Mouse (Mus musculus) forebrain, embryonic 16.5 days (tissue): ENCODE results near the gene Trim2. TPM values are rescaled to one million over a fixed set of nuclear protein-coding genes. Genes with fewer than 3 reads are reported as not detected.
A peak's percentile ranks its signal among the peaks of the same experiment; 100 is the strongest.

Source experiments
- ATAC-seq: fragments of 200-750 bp; cut with Nextera tagmentation; 2 replicates; pipeline ENCODE4 v1.8.0; 2017; ENCODE audit warnings: mild to moderate bottlenecking, moderate library complexity
- H3K27ac ChIP-seq: fragments of 300-500 bp; sonication (generic); 2 replicates; pipeline ENCODE4 v1.5.1; 2014; ENCODE audit warnings: low read length, control low read depth
- H3K27me3 ChIP-seq: fragments of 300-500 bp; sonication (generic); replicated peaks from 2 replicates; pipeline ENCODE4 v1.6.1; 2014; ENCODE audit warnings: low read length; ENCODE audit not compliant: control insufficient read depth, insufficient read depth
- H3K36me3 ChIP-seq: fragments of 300-500 bp; sonication (generic); 2 replicates; pipeline ENCODE4 v1.6.1; 2014; ENCODE audit not compliant: control insufficient read depth, insufficient read depth
- H3K4me1 ChIP-seq: fragments of 300-500 bp; sonication (generic); replicated peaks from 2 replicates; pipeline ENCODE4 v1.6.1; 2014; ENCODE audit warnings: low read length; ENCODE audit not compliant: control insufficient read depth, insufficient read depth
- H3K4me2 ChIP-seq: fragments of 300-500 bp; sonication (generic); 2 replicates; pipeline ENCODE4 v1.6.1; 2014; ENCODE audit warnings: mild to moderate bottlenecking, low read length, control low read depth
- H3K4me3 ChIP-seq: fragments of 300-500 bp; sonication (generic); replicated peaks from 2 replicates; pipeline ENCODE4 v1.5.1; 2014; ENCODE audit warnings: mild to moderate bottlenecking, low read length, control low read depth
- H3K9ac ChIP-seq: fragments of 300-500 bp; sonication (generic); replicated peaks from 2 replicates; pipeline ENCODE4 v1.6.1; 2014; ENCODE audit warnings: low read depth, low read length, control low read depth
- H3K9me3 ChIP-seq: fragments of 300-500 bp; sonication (generic); 2 replicates; pipeline ENCODE4 v1.6.1; 2016; ENCODE audit warnings: low read length; ENCODE audit not compliant: control insufficient read depth
- WGBS: fragments of 180-500 bp; shearing (Covaris S2); extraction: QIAGEN DNeasy Blood & Tissue Kit; methylation state at CpG from one replicate; pipeline ENCODE4 v1.1.7; 2014; 5-methylcytosine and 5-hydroxymethylcytosine counted together
- polyA plus RNA-seq: library from polyadenylated mRNA; unstranded; fragments of >200 nt; fragmentation: Nextera tagmentation; extraction: Ambion mirVana; gene quantifications from 2 replicates; pipeline ENCODE4 v1.2.1, GENCODE M21; 2015

Trim2 gene
- polyA plus RNA-seq, 1 experiment from 2014 or later, result 195 TPM

DNA sequence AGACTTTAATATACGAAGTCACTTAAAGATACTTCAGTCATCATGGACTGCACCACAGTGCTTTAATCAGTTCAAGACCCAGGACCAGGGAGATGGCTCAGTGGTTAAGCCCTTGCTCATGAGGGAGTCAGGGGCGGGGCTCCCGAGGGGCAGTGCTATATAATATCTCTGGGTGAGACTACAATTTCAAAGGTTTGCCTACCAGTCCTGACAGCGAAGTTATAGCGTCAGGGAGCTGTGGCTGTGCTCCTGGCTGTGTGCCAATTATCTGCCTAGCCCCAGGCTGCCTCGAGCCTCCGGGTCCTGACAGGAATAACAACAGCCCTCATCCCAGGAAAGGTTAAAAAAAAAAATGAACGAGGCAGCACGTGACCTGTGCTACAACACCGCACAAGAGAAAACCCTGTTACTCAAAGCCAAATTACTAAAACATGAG lies 24.7 kb downstream of the Trim2 start:
- Histone ChIP-seq H3K4me1 (peaks cover 41% of the 10 kb centered on the region), H3K4me2 (no peak overlapping the region), H3K4me3 (no peak overlapping the region), H3K9ac (no peak overlapping the region), H3K27ac (no peak overlapping the region), H3K9me3 (no peaks in the 10 kb centered on the region), H3K27me3 (no peaks in the 10 kb centered on the region), H3K36me3 (no peaks in the 10 kb centered on the region)
- WGBS, result 22% methylated on average over 10 of the region's 10 CpGs
- ATAC-seq, result peak; percentile 45

DNA sequence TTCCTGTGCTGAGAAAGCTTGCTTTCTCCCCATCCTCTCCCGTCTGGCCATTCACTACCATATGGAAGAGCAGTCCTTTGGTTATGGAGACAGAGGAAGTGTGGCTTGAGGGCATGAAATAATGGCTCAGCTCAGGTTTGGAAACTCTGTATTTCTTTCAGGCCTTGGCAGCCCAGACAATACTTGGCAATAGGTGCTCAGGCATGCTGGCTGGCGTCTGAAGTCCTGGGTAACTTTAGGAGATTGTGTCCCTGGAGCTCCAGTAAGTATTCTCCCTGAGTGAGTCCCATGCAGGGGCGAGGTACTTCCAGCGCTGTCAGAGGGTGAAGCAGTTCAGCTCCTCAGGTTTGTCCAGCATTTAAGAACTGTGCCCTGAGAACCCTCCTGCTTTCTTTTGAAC lies 27.9 kb downstream of the Trim2 start:
- H3K4me2 ChIP-seq, result no peak overlapping the region
- no peaks in the 10 kb centered on the region for H3K9me3 ChIP-seq
- H3K9ac ChIP-seq, result no peak overlapping the region
- H3K4me3 ChIP-seq, result no peak overlapping the region
- peaks cover 26% of the 10 kb centered on the region for H3K4me1 ChIP-seq
- ATAC-seq, result no peak
- H3K36me3 ChIP-seq, result no peaks in the 10 kb centered on the region
- 67% methylated on average over 4 of the region's 4 CpGs for WGBS
- no peaks in the 10 kb centered on the region for H3K27me3 ChIP-seq
- no peak overlapping the region for H3K27ac ChIP-seq

DNA sequence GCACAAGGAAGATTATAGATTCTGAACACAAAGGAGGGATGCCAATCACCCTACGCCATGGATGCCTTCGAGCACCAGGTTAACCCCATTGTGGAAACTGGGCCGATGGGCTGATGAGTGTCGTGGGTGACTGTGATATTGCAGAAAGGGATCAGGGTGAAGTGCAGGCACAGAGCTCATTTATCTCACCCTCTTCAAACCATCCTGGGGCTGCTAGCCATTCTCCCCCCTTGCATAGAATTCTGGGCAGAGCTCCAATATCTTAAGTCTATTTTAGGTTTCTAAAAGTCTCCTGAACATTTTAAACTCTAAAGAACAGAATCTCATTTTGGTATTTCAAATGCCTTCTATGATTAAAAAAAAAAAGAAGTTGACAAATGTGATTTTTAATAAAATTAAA lies 31.6 kb downstream of the Trim2 start:
- WGBS, result 67% methylated on average over 4 of the region's 4 CpGs
- Histone ChIP-seq H3K4me1 (peaks cover 20% of the 10 kb centered on the region), H3K4me3 (no peak overlapping the region), H3K9me3 (no peaks in the 10 kb centered on the region), H3K27ac (no peak overlapping the region), H3K4me2 (no peak overlapping the region), H3K36me3 (no peaks in the 10 kb centered on the region), H3K27me3 (no peaks in the 10 kb centered on the region), H3K9ac (no peak overlapping the region)
- ATAC-seq, result no peak

DNA sequence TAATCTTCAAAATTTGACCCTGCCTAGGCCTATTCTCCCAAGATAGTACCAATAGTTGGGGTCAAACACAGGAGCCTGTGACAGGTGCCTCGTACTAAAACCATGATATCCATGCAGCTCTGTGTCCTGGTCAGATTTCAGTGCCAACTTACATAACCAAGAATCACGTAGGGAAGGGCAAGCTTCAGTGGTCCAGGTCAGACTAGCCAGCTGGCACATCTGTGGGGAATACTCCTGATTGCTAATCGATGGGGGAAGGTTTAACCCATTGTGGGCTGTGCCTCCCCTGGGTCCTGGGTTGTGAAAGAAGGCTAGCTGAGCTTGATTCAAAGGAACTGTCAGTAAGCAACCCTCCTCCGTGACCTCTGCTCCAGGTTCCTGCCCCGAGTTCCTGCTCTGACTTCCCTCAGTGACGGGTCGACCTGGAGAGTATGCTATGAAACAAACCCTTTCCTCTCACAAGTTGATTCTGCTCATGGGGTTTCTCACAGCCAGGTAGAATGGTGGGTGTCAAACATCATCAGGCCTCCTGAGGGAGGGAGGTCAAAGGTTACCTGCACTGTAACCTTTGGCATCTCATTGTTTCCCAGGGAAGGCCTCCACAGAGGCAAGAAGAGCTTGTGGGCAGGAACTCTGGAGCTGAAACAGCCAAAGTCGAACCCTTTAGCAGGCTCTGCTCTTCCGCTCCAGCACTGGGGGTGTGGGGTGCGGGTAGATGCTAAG lies 34.2 kb downstream of the Trim2 start:
- Histone ChIP-seq H3K4me2 (no peak overlapping the region), H3K9me3 (no peaks in the 10 kb centered on the region), H3K4me1 (peaks cover 18% of the 10 kb centered on the region), H3K27ac (no peak overlapping the region), H3K27me3 (no peaks in the 10 kb centered on the region), H3K4me3 (no peak overlapping the region), H3K9ac (no peak overlapping the region), H3K36me3 (no peaks in the 10 kb centered on the region)
- WGBS, result 83% methylated on average over 10 of the region's 10 CpGs
- no peak for ATAC-seq

GRCm38 (mm10) chr3:84271794-84272193 lies 34.9 kb downstream of the Trim2 start:
- H3K4me3 ChIP-seq, result no peak overlapping the region
- no peak overlapping the region for H3K4me2 ChIP-seq
- no peaks in the 10 kb centered on the region for H3K9me3 ChIP-seq
- peaks cover 18% of the 10 kb centered on the region for H3K4me1 ChIP-seq
- 92% methylated on average over 10 of the region's 10 CpGs for WGBS
- H3K27me3 ChIP-seq, result no peaks in the 10 kb centered on the region
- no peak overlapping the region for H3K9ac ChIP-seq
- H3K36me3 ChIP-seq, result no peaks in the 10 kb centered on the region
- no peak overlapping the region for H3K27ac ChIP-seq
- no peak for ATAC-seq

GRCm38 (mm10) chr3:84271058-84271457 lies 35.6 kb downstream of the Trim2 start:
- 57% methylated on average over 6 of the region's 6 CpGs for WGBS
- ATAC-seq, result peak; percentile 39
- H3K4me3 ChIP-seq, result no peak overlapping the region
- H3K27me3 ChIP-seq, result no peaks in the 10 kb centered on the region
- no peak overlapping the region; the same call in 1 of the 2 replicates for H3K9ac ChIP-seq
- H3K4me2 ChIP-seq, result no peak overlapping the region
- peaks cover 18% of the 10 kb centered on the region for H3K4me1 ChIP-seq
- no peaks in the 10 kb centered on the region for H3K9me3 ChIP-seq
- H3K36me3 ChIP-seq, result no peaks in the 10 kb centered on the region
- no peak overlapping the region for H3K27ac ChIP-seq

DNA sequence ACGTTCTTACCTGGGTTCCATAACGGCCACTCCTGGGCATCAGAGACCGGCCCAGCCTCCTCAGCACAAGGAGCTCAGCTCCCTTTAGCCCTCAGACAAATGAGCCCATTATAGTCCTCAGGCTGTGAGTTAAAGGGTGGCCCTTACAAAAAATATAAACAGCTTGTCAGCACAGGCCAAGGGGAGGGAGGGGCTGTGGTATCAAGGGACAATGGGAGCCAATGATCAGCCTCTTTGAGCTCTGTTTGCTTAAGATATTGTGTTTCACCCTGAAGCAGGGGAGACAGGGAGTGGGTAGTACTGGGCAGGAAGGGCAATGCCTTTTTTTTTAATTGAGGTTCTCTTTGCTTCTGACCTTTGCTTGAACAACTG lies 36.1 kb downstream of the Trim2 start:
- ATAC-seq, result peak; percentile 64
- no peak overlapping the region for H3K4me3 ChIP-seq
- no peaks in the 10 kb centered on the region for H3K27me3 ChIP-seq
- 2% methylated on average over 3 of the region's 3 CpGs for WGBS
- no peaks in the 10 kb centered on the region for H3K36me3 ChIP-seq
- H3K9me3 ChIP-seq, result no peaks in the 10 kb centered on the region
- H3K27ac ChIP-seq, result no peak overlapping the region
- H3K9ac ChIP-seq, result peak overlapping the region; percentile 32; the same call in 1 of the 2 replicates
- H3K4me1 ChIP-seq, result peaks cover 18% of the 10 kb centered on the region
- H3K4me2 ChIP-seq, result peak overlapping the region; percentile 32

DNA sequence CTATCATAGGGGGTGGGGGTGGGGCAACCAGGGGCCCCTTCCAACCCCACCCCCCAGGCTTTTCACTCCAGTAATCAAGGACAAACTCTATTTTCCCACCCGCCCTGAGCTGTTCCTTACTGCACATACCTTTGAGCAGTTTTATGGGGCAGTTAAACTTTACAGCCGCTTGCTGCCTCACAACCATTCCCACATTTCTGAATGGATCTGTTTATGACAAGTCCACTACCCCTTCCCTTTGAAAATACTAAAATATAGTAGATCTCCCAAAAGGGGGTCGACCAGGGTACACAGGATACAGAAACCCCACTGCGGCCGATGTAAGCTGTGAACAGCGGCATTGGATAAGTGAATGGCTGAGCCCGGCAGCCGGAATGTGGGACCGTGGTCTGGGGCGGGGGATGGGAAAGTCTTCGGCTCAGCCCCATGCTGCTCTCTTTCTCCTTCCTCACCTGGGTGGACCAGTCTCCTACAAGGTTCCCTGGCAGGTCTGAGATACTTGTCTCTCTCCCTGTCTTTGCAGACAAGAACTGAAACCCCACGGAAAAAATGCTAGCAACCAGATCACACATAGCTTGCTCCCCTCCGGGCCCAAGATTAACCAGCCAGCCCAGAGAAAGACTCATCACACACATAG lies 36.6 kb downstream of the Trim2 start:
- Histone ChIP-seq H3K36me3 (no peaks in the 10 kb centered on the region), H3K4me1 (peaks cover 22% of the 10 kb centered on the region), H3K27ac (no peak overlapping the region), H3K4me3 (no peak overlapping the region), H3K27me3 (no peaks in the 10 kb centered on the region), H3K9me3 (no peaks in the 10 kb centered on the region), H3K9ac (peak overlapping the region; percentile 32; the same call in 1 of the 2 replicates), H3K4me2 (peak overlapping the region; percentile 32)
- WGBS, result 10% methylated on average over 13 of the region's 13 CpGs
- peak; percentile 24; the same call in 1 of the 2 replicates for ATAC-seq

DNA sequence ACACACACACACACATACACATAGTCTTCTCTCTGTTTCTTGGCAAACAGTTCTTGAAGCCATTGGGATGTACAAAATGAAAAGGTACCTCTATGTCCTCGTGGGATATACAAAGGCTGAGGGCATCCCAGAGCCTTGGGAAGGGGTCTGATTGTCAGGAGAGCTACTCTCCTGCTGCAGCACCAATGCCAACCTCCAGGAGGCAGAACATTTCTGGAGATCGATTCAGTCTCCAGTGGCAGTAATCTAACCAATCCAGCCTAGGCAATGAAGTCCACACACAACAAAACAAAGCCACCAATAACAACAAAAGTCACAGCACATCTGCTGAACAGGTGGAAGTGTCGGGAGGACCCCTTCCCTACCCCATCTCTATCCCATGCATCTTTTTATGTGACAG lies 38.2 kb downstream of the Trim2 start:
- Histone ChIP-seq H3K4me1 (peaks cover 28% of the 10 kb centered on the region), H3K4me2 (no peak overlapping the region), H3K9me3 (no peaks in the 10 kb centered on the region), H3K9ac (no peak overlapping the region), H3K4me3 (no peak overlapping the region), H3K27me3 (no peaks in the 10 kb centered on the region), H3K27ac (no peak overlapping the region), H3K36me3 (no peaks in the 10 kb centered on the region)
- no peak for ATAC-seq
- 54% methylated on average over 3 of the region's 3 CpGs for WGBS
